Mouse (Mus musculus): ENCODE measurements around the gene Snx29.

DNA sequence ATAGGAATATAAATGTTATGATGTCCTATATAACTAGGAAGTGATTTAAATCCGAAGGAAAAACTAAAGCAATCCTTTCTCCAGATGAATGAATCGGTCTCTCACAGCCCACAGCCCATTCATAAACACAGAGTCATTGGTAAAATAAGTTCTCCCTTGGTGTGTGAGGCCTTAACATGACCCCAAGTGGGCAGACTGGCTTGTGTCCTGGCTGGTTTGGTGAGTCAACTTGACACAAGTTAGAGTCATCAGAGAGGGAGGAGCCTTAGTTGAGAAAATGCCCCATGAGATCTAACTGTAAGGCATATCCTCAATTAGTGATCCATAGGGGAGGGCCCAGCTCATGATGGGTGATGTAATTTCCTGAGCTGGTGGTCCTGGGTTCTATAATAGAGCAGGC is 297.2 kb downstream of the Snx29 start:
- no peak for TF ChIP-seq TCF12 (IDR thresholded peaks at IDR 0.05; ENCODE audit: low read depth, low read length)
- TF ChIP-seq EP300 (IDR thresholded peaks at IDR 0.05; ENCODE audit: low read length): no peak
- no peak for TF ChIP-seq MEF2A (IDR thresholded peaks at IDR 0.05; ENCODE audit: borderline replicate concordance, low read depth, low read length)
- TF ChIP-seq E2F4 (IDR thresholded peaks at IDR 0.05; ENCODE audit: insufficient replicate concordance, low read depth, low read length): no peak
- TF ChIP-seq ZMIZ1 (IDR thresholded peaks at IDR 0.05; ENCODE audit: low read depth, low read length): no peak
- TF ChIP-seq MYC (IDR thresholded peaks at IDR 0.05; ENCODE audit: low read depth, low read length): no peak
- TF ChIP-seq MAX (IDR thresholded peaks at IDR 0.05; ENCODE audit: low read length): no peak
- TF ChIP-seq KAT2A (IDR thresholded peaks at IDR 0.05; ENCODE audit: insufficient replicate concordance, low read length): no peak

Measured in CH12.LX (cell line).